Mouse (Mus musculus) frontal cortex, postnatal 36 days (tissue): Measurements from ENCODE around the gene Vasn.

Experiments used
- DNase-seq, 2 experiments: peaks; one replicate each; pipeline ENCODE4 v3.0.0; 2022; ENCODE audit warnings: low spot score in 2 of 2

Gene Vasn

DNA sequence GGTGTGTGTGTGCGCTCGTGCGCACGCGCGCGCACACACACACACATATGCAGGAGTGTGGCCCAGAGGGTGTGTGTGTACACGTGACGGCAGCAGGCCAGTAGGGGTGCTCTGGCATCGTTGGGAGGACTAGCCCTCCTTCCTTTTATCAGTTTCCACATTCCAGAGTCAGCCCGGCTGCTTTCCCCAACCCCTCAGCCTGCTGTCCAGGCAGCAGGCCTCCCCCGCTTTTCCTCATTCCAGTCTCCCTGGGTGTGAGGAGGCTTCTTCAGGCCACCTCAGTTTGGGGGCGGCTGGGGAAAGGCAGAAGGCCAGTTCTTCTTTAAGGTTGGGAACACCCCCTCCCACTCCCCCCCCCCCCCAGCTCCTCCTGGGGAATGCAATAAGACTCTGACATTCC, 2.4 kb downstream of the Vasn start:
- DNase-seq = peak; percentile 63 to 64

DNA sequence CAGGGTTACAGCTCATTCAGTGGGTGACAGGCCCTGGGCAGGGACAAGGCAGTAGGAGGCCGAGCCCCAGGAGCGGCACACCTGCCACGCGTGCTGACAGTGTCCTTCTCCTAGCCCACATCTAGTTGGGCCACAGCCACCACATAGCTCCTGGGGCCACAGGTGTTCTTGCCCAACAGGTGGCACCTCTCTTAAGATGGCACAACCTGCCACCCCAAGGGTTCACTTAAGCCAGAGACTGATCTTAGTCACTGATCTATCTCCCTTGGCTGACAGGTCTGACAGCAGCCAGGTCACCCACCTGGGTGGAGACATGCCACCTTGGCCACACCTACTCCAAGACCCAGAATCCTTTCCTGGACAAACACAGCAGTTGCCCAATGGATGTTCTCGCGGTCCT, 3.2 kb downstream of the Vasn start:
- no peak for DNase-seq

DNA sequence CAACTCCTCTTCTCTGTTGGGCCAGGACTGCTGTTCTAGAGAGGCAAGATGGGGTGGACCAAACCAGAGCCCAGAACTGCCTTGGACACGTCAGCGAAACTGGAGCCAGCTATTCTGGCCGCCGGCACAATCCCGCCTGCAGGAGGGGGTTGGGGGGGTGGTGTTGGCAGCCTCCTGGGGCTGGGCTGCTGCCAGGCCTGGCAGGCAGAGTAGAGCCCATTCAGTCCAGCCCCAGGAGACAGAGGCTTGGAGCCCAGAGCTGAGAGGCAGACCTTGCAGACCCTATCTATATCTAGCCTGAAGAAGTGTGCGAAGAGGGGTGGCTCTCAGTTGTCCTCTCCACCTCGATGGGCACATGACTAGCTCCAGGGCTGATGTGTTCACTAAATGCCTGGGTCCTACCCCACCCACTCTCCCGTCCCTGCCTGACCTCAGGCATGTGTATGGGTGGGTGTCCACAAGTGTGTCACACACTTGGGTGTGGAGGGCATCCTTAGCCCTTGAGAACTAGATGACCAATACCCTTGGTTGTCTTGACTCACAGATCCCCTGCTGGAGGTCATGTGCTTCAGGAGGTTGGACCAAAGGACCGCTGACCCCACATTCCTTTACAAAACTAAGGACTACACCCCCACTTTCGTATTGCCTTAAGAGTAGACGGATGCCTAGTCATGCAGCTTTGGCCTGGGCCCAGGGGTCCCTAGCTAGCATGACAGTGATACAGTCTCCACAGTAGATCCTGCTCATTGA, 4.1 kb downstream of the Vasn start:
- DNase-seq = peak; percentile 76 to 81

DNA sequence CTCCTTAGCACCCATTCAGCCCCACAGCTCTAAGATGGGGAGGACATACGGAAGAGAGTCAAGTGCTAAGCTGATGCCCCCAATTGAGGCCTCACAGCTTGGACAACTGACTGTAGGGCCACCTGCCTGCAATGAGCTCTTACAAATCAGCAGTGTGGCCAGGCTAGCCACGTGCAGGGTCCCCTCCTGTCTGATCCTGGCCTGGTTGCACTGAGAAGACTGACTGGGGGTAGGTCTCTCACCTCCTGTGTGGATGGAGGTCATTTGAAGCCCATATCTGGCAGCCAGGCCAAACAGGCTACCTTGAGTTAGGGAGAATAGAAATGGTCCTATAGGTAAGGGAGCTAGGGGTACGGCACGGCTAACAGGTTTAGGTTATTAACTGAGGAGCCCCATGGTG, 6.1 kb downstream of the Vasn start:
- DNase-seq = no peak

DNA sequence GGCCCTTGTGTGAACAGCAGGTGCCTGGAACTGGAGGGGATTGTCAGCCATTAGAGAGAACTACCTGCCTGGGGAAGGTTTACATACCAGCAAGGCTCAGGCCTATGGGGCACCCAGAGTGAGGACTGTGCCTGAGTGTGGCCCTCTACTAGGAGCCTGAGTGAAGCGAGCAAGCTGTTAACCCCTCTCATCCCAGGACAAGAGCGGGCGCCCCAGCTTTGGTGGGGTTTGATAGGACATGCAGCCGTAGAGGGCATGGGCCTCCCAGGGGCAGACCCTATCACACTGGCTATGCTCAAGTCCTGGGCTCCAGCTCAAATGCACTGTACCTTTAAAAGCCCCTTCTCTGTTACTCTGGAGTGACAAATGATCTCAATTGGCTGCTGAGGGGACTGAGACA, 7.1 kb downstream of the Vasn start:
- no peak for DNase-seq

DNA sequence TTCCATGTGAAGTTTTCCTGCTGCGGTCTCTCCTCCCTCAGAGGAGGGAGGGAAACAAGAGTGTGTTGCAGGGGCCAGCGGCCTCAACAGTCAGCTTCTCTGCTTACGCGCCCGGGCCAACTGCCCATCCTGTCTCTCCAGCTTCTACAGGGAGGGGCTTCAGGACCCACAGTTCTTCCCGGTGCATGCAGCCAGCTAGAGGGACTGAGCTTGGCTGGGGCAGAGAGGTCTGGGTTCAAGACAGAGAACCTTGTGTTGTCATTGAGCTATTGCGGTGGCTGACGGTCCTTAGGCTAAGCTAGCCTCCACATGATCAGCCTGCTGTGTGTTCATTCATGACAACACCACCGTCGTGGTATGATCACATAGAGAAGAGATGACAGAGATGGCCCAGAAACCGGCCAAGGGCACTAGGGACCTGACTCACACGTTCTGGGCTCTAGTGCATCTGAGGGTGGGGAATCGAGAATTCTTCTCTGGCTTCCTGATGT, 8.0 kb downstream of the Vasn start:
- no peak for DNase-seq

DNA sequence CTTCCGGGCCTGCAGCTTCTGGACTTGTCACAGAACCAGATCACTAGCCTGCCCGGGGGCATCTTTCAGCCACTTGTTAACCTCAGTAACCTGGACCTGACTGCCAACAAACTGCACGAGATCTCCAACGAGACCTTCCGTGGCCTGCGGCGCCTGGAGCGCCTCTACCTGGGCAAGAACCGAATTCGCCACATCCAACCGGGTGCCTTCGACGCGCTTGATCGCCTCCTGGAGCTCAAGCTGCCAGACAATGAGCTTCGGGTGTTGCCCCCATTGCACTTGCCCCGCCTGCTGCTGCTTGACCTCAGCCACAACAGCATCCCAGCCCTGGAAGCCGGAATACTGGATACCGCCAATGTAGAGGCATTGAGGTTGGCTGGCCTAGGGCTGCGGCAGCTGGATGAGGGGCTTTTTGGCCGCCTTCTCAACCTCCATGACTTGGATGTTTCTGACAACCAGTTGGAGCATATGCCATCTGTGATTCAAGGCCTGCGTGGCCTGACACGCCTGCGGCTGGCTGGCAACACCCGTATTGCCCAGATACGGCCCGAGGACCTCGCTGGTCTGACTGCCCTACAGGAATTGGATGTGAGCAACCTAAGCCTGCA, 8.8 kb downstream of the Vasn start:
- no peak for DNase-seq

DNA sequence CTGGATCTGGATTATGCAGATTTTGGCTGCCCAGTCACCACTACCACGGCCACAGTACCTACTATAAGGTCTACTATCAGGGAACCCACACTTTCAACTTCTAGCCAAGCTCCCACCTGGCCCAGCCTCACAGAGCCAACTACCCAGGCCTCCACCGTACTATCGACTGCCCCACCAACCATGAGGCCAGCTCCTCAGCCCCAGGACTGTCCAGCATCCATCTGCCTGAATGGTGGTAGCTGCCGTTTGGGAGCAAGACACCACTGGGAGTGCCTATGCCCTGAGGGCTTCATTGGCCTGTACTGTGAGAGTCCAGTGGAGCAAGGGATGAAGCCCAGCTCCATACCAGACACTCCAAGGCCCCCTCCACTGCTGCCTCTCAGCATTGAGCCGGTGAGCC, 9.5 kb downstream of the Vasn start:
- no peak for DNase-seq

DNA sequence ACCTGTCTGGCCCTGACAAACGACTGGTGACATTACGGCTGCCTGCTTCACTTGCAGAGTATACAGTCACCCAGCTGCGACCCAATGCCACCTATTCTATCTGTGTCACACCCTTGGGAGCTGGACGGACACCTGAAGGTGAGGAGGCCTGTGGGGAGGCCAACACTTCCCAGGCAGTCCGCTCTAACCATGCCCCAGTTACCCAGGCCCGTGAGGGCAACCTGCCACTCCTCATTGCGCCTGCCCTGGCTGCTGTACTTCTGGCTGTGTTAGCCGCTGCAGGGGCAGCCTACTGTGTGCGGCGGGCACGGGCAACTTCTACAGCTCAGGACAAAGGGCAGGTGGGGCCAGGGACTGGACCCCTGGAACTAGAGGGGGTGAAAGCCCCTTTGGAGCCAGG, 10.0 kb downstream of the Vasn start:
- DNase-seq = no peak

DNA sequence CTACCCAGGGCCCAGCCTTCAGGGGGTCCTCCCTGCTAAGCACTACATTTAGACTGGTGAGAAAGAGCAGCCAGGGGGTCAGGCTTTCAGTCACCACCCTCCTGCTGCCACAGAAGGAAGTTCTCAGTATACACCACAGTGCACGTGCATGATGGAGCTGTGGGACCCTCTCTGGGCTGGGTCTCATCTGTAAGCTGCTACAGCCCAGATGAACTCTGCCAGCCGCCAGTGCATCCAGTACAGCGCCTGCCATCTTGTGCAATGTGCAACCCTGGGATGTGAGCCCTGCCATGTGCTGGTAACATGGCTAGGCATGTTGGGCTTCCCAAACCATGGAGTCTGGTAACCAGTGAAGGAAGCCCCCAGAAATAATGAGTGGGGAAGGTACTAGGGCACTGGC, 10.4 kb downstream of the Vasn start:
- DNase-seq = no peak

DNA sequence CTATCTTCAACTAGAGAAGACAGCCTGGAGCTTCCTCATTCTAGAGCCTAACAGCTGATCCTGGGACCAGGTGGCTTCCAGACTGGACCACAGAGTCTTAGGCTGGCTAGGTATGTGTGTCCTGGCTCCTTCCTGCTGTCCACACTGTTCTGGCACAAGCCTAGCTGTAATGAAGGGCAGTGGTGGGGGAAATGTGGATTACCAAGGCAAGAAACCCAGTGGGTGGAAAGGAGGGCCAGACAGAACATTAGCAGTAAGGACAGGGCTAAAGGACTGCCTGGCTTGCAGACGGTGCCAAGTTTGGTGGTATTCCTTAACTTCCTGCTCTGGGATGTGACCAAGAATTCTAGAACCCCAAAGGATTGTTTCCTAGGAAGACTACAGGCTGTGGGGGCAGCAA, 11.3 kb downstream of the Vasn start:
- no peak for DNase-seq

DNA sequence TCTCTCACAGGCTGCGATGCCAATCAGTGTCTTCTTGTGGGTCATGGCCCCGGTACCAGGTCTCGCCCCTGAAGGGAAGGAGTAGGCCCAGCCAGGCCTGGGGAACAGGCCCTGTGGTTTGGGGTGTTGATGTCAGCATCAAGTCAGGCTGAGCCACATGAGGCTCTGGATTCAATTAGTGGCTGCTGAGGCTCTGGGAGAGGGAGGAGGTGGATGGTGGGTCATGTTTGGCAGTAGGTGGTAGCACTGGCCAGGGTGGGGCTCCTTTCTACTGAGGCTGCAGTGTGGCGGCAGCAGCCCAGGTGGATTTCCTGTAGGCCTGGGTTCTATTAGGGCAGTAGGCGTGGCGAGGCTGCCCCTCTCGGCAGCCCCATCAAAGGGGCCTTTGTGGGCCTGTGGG, 11.9 kb downstream of the Vasn start:
- no peak for DNase-seq

DNA sequence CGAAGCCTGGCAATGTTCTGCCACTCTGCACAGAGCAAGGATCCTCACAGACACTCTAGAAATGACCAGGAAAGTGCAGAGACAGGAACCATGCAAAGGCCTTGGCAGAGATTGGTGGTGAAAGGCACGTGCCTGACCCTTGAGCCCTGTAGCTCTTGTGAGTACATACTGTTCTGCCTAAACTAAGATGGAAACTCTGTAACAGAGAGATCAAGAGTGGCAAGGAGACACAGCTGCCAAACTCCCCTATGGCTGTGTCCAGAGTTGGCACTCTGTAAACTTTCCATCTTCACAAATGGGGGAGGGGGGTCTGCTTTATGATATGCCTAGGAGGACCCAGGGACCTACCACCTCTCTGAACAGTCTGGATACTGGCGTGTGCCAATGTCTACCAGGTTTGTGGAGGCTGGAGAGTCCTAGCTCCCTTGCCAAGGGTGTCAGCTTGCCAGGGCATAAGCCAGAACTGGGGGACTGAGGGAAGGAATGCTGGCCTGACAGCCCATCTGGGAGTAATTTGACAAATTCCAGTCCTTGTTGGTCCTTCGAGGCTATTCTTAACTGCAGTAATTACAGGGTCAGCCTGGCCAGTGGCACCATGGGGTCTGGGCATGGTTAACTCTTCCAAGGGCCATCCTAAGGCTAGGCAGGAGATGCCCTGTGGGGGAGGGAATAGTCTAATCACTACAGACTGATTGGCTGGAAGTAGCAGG, 13.1 kb downstream of the Vasn start:
- no peak for DNase-seq

DNA sequence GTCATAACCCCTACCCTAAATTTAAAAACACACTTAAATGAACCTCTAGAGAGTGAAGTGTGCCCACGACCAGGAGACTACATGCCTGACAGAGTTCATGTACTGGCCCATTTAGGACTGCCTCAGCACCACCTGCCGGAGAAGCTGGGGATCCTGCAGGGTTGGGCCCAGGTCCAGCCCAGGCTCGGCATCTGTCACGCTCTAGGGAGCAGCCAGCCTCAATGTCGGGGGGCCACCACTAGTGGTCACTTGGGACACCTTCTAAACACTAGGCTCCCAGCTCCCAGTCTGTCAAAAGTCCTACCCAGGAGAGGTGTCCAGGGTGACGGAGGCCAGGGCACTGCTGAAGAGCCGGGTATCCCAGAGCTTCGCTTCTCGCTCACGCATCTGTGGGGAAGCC, 15.0 kb downstream of the Vasn start:
- DNase-seq = no peak

DNA sequence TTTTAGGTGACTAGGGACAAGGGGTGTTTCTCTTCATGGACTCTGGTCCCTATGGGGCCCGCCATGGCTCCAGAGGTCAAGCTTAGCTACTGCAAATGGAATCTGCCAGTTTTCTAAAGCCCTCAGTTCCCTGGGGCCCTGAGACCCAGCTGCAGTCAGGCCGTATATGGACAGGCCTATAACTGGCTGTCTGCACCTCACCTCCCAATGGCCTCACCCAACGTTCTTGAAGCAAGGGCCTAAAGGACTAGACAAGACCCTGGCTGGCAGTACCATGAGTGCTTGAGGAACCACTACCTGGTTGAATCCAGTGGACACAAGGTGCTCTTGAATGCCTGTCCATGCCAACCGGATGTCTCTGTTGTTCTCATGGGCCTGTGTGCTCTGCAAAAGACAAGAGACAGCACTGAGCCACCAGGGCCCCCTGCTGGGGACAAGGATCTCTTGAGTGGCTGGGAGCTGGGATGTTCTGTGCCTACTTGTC, 15.6 kb downstream of the Vasn start:
- DNase-seq = no peak

DNA sequence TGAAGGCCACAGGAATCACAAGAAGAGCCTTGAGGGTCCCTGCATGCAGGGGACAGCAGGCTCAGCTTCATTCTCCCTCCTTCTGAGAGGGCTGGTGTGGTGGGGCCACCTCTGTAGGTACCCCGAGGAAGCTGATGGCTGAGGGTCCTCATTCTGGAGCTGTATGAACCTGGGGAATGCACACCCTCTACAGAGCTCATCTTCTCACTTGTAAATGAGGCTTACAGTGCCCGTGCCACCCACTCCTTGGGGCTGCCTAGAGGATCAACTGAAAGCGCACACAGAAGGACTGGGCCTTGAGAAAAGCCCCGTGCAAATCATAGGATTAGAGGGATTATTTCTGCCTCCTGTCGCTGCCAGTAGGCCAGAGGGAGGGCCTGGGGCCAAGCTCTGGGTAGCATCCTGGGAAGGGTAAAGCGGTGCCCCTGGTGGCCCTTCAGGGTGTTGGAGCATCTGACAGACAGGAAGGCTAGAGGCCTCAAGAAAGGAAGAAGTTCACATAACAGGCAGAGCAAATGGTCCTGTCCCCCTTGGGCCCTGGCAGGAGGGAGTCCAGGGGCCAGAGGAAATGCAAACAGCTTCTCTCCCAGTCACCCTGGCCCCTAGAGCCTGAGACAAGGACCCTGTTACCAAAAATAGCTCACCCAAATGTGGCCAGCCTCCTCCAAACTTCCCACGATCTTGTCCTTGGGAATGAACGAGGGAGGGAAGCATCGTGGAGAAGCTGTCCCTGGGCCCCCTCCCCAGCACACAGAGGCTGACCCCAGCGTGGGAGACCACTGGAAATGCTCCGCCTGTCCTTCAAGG, 16.2 kb downstream of the Vasn start:
- DNase-seq = no peak

DNA sequence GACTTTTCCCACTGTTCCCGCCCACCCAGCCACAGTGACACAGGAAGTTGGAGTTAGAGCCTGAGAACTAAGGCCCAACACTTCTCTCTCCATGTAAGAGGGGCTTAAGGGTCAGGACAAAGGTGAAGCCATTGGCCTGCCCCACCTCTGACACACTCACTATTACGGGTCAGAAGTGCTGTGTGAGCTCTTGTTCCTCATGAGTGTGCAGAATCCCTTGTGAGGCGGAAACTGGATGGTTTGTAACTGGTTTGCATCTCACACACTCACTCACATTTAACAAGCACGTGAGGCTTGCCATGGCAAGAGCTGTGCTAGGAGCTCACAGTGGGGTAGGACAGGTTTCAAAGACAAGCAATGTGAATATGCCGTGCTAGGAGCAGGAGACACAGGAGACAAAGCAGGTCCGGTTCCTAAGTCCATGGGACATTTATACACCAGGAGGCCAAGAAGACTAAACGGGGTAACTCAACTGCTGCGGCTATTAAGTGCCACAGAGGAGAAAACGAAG, 16.9 kb downstream of the Vasn start:
- no peak for DNase-seq

DNA sequence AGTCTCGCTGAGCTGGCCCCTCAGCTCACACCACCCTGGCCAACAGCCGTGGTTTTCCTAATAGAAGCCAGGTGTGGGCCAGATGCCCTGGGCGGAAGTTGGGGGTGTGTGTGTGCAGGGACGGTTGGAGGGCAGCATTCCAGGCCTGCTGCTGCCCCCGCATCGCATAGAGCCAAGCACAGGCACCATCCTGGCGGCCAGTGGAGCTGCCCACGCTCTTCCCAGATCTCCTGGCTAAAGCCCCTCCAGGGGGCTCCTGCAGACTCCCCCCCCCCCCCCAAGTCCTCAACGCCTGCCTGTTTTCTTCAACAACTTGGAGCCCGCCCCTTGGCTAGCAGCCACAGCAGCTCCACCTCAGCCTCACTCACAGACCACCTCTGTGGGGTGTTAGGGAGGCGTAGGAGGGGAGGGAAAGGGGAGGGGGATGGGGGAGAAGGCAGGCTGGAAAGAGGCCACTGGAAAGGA, 19.1 kb downstream of the Vasn start:
- peak; percentile 49 to 53 for DNase-seq

DNA sequence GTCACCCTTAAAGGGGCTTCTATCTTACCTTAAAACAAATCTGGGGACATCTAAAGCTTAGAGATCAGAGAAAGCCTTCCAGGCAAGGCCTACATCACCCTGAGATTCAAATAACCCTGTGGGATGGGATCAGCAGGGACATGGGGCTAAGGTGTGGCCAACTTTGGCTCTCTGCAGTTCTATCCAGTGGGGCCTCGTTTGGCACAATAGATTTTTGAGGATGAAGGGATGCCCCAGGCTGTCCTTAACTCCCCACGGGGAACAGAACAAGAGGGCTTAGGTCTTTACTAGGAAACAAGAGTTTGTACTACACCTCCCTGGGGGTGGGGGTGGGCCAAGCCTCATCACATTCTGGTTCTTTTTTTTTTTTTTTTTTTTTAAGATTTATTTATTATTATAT, 19.6 kb downstream of the Vasn start:
- no peak for DNase-seq

DNA sequence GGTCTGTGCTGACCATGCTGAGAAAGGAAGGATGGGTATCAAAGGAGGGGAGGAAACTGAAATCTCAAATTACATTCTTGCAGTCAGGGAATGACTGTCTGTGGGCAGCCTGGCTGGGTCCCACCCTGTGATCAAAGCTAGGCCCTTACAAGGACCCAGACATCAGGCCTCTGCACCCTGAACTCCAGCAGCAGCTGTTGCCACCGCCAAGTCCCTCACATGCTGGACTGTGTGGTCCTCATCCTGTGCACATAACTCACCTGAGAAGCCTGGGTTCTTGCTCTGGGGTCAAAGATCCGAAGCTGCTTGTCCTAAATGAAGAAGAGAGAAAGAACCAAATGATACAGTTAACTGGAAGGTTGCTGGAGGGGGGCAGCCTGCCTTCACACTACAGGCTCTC, 21.9 kb downstream of the Vasn start:
- DNase-seq = no peak

DNA sequence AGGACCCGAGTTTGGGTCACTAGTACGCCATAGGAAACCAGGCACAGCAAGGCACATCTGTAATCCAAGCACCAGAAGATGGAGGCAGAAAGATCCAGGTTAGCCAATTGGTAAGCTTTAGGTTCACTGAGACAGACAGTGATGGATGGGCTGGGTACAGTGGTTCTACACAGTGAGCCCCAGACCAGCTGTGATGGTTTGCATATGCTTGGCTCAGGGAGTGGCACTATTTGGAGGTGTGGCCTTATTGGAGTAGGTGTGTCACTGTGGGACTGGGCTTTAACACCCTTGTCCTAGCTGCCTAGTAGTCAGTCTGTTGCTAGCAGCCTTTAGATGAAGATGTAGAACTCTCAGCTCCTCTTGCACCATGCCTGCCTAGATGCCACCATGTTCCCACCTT, 24.1 kb downstream of the Vasn start:
- DNase-seq = no peak

DNA sequence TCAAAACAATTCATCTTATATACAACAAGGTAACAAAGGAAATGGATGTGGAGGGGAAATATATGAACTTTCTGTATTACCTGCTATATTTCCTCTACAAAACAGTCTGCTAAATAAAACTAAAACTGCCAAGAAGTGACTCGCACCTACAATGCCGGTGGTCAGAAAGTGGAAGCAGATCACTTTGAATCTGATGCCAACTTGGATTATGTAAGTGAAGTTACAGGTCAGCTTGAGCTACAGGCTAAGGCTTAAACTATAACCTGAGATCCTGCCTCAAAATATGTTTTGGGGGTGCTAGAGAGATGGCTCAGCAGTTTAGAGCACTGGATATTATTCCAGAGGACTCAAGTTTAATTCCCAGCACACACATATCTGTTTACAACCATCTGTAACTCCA, 26.0 kb downstream of the Vasn start:
- no peak for DNase-seq
